Mouse (Mus musculus): Measurements from ENCODE around the gene Olfr1505. TPM values are rescaled to one million over a fixed set of nuclear protein-coding genes. Genes with fewer than 3 reads are reported as not detected.

Olfr1505 gene
- not detected for total RNA-seq (2021)

DNA sequence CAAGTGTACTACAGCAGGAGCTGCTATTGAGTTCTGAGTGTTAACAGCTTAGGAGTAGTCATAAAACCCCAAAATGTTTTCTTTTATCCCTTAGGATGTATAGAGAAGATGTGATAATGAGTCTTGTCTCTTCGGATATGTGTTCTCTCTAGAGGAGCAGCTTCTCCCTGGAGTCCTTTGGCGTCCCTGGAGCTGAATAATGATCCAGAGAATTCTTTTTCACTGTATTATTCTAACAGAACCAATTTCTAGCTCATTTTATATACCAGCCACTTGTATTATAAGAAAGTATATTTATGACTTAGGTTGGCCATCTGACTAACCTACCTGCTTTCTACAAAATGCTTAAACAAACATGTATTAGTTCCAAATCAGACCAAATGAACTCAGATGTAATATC lies at the start of gene Olfr1505:
Gene Olfr1505 (plus strand): TSS at position 301 of the 400 bp plus-strand sequence.
- no peak for DNase-seq
- intact Hi-C loops (cut with DNase I) = no loop called here

DNA sequence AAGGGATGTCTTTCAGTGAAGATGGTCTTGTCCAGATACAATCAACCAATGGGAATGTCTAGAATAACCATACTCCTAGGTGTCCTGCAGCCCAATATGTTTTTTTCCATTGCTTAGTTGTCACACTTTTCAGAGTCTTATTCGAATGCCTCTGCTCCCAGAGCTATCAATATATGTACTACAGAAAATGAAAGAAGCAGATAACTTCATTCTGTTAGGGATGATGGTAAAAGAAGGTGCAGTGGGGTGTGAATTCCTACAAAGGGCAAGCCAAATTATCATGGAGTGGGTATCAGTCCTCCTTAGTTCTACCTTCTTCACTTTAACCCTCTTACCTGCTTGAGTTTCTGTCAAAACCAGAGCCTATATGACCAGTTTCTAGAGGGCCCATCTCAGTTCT lies 15.5 kb upstream of the Olfr1505 start, which contains the start of gene Olfr1504:
Gene Olfr1504 (minus strand): TSS at position 101 of the 400 bp plus-strand sequence.
- intact Hi-C loops (cut with DNase I) = no loop called here
- DNase-seq = no peak

Other genes with a start within 250 kb of the Olfr1505 start
- gene Olfr1491, start 216.3 kb upstream of the Olfr1505 start, total RNA-seq (2021) = not detected
- not detected for gene Olfr1493-ps1, start 190.3 kb upstream of the Olfr1505 start, total RNA-seq (2021)
- gene Olfr1494, start 173.8 kb upstream of the Olfr1505 start, total RNA-seq (2021) = not detected
- gene Olfr1495, start 148.9 kb upstream of the Olfr1505 start, total RNA-seq (2021) = not detected
- not detected for gene Olfr1496, start 135.7 kb upstream of the Olfr1505 start, total RNA-seq (2021)
- gene Olfr1497, start 115.3 kb upstream of the Olfr1505 start, total RNA-seq (2021) = not detected
- gene Olfr1499, start 94.1 kb upstream of the Olfr1505 start, total RNA-seq (2021) = not detected
- gene Olfr1500, start 83.0 kb upstream of the Olfr1505 start, total RNA-seq (2021) = not detected
- not detected for gene Olfr1501, start 62.8 kb upstream of the Olfr1505 start, total RNA-seq (2021)
- not detected for gene Olfr1502, start 51.7 kb upstream of the Olfr1505 start, total RNA-seq (2021)
- gene Olfr1504, start 15.6 kb upstream of the Olfr1505 start, total RNA-seq (2021) = not detected

Data from heart, postnatal 36 days (tissue).